Mouse (Mus musculus) brain, embryonic 14.5 days (tissue): ENCODE results near the gene Rai1.

ENCODE experiments used
- CTCF ChIP-seq: fragments of 200-500 bp; IDR thresholded peaks from 2 replicates; pipeline ENCODE4 v1.5.1; 2012; ENCODE audit warnings: inconsistent platforms, mild to moderate bottlenecking, moderate library complexity, borderline replicate concordance; ENCODE audit not compliant: insufficient read depth, insufficient read length; ENCODE audit errors: extremely low read depth
- POLR2A ChIP-seq: fragments of 200-500 bp; IDR thresholded peaks from 2 replicates; pipeline ENCODE4 v1.6.1; 2012; ENCODE audit warnings: mild to moderate bottlenecking, inconsistent platforms, borderline replicate concordance; ENCODE audit not compliant: poor library complexity, insufficient read depth, insufficient read length, severe bottlenecking; ENCODE audit errors: extremely low read depth

- TF ChIP-seq CTCF: no peak
- TF ChIP-seq POLR2A: no peak; the same call in 1 of the 2 replicates
Measured at GRCm38 (mm10) chr11:60210305-60210724, 105.5 kb downstream of the Rai1 start.
